Mouse (Mus musculus) left cerebral cortex, adult 2 months (tissue): Measurements from ENCODE around the gene Map6. TPM values are rescaled to one million over a fixed set of nuclear protein-coding genes. Genes with fewer than 3 reads are reported as not detected.
A peak's percentile ranks its signal among the peaks of the same experiment; 100 is the strongest.

ENCODE experiments used
- DNase-seq, 2 experiments: peaks; one replicate each; pipeline ENCODE4 v3.0.0; 2021 to 2022; ENCODE audit warnings: low spot score in 2 of 2, mixed read lengths in 1 of 2; ENCODE audit errors: extremely low spot score in 1 of 2
- H3K27ac ChIP-seq: fragments of 200-600 bp; 2 replicates; pipeline ENCODE4 v1.8.1; 2022
- H3K4me3 ChIP-seq: fragments of 200-600 bp; 2 replicates; pipeline ENCODE4 v1.8.1; 2022
- CTCF ChIP-seq: fragments of 200-600 bp; IDR thresholded peaks from 2 replicates; pipeline ENCODE4 v1.8.1; 2022; ENCODE audit warnings: antibody characterized with exemption, mild to moderate bottlenecking, moderate library complexity
- intact Hi-C: fragments of 180-260 bp; cut with DNase I; formaldehyde crosslinking; loops from one replicate; pipeline ENCODE4 v1.15.1; 2025
- total RNA-seq, 2 experiments: library from RNA; stranded (reverse); gene quantifications; 2 replicates each; pipeline ENCODE4 v1.2.3; 2021

Map6 gene
- total RNA-seq, 2 experiments from 2014 or later = 138 to 141 TPM

DNA sequence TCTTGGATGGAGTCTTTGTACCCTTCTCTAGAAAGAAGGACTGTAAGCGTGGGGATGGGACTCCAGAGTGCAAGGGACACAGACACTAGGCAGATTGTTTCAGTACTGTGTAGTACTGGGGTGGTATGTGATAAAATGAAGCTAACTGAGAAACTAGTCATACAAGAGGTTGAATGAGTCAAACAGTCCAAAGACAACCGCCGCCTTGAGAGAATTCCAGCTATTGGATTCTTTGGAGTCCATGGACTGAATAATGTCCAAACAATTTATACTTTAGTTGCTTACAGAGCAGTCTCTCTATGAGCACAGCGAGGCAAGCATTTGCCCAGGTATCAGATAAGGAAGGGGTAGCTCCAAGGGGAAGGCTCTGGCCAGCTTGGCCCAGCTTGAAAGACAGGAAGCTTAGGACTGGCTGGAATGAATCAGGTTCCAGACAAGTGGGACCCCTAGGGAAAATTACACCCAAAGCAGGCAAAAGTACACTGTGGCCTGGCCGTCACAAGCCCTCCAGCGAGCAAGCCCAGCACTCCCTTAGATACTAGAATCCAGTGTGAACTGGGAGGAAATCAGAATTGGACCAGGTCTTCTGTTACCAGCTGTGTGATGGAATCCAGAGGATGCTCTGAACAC, 55.6 kb downstream of the Map6 start:
- no peak for TF ChIP-seq CTCF
- Histone ChIP-seq H3K4me3 (no peak overlapping the region), H3K27ac (no peak overlapping the region)
- no peak for DNase-seq
- intact Hi-C loops = no loop called here

DNA sequence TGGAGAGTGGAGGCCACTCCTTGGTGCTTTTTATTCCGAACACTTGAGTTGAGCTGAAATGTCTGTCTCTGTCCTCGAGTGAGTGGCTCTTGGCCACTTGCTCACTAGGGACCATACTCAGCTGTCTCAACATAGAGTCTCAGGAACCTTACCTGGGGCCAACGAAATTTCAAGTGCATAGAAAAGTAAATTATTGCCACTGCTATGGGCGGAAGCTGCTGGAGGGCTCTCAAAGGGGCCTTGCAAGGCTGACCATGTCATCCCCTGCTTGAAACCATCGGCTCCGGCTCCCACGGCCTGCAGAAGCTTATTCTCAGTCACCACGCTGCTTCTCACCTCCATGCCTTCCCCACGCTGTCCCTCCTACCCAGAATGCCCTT, 56.1 kb downstream of the Map6 start:
- TF ChIP-seq CTCF = no peak
- Histone ChIP-seq H3K27ac (no peak overlapping the region), H3K4me3 (no peak overlapping the region)
- intact Hi-C loops = no loop called here
- no peak for DNase-seq

DNA sequence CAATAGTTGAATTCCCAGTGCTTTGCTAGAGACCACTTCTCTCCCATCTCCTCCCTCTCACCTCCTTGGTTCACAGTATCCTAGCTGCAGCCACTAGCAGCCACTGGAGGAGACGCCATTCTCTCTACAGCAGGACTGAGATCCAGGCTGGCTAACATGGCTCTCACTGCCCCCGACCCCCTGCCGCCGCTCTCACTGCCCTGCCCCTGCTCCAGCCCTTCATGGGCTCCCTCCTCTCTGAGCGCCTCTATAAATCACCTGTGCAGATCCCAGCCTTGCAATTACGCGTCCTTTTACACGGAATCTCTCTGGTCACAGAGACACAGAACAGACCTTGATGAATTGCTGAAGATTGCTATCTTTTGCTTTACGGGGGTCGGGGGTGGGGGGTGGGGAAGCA, 57.6 kb downstream of the Map6 start:
- no peak for DNase-seq
- TF ChIP-seq CTCF = no peak
- no peak overlapping the region for H3K4me3 ChIP-seq
- intact Hi-C loops = no loop called here
- H3K27ac ChIP-seq = no peak overlapping the region

DNA sequence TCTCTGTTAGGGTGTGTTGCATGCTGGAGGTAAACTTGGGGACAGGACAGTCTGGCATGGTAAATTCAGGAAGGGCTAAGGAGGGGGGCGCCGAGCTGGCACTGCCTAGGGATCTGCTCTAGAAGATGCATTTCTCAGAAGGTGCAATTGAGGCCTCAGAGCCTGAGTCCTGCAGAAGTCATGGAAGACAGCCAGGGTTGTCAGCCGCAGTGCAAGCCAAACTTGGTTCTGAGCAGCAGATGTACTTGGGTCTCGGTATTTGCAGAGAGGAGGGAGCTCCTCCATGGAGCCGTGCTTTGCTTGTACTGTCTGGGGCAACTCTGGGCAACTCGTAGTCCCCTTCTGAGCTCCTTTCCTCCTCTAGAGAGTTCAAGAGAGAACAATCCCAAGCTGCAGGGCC, 58.9 kb downstream of the Map6 start:
- no peak overlapping the region for H3K4me3 ChIP-seq
- TF ChIP-seq CTCF = no peak
- DNase-seq = no peak
- no peak overlapping the region for H3K27ac ChIP-seq
- intact Hi-C loops = no loop called here

GRCm38 (mm10) chr7:99328847-99329246, 61.6 kb downstream of the Map6 start:
- Histone ChIP-seq H3K4me3 (no peak overlapping the region), H3K27ac (no peak overlapping the region)
- no peak for TF ChIP-seq CTCF
- DNase-seq = no peak
- intact Hi-C loops = no loop called here

- TF ChIP-seq CTCF = no peak
- H3K4me3 ChIP-seq = no peak overlapping the region
- intact Hi-C loops = loop anchor here (5.0 kb wide), 1 partner anchor 122 kb away; no protein-coding TSS in a partner anchor
- DNase-seq = no peak
- no peak overlapping the region for H3K27ac ChIP-seq
Observed at GRCm38 (mm10) chr7:99330012-99330411, 62.8 kb downstream of the Map6 start.

DNA sequence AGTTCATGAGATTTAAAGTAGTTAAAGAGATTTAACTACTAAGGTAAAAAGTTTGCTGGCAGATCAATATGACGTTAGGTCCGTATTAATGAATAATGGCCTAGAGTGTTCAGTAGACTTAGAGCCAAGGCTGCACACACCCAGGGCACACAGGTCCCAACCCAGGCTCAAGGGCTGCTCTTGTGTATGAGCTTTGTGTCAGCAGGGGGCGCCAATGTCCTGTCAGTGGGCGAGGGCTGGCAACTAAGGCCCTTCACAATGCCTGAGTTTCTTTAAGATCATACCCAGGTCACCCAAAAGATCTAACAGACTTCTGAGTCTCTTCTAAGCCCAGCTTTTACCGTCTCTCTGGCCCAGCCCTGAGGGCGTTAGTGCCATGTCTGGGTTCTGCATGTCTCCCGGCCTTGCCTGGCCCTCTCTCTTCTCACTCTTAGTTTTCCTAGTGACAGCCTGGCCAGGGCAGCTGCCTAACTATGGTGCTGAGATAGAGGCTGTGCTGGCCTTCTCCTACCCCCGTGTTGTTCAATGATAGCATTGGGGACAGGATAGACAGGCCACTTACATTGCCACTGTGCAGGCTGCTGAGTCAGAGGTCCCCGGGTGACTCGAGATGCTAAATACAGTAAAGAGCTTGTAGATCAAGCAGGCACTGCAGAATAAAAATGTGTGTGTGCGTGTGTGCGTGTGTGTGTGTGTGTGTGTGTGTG, 65.7 kb downstream of the Map6 start:
- TF ChIP-seq CTCF = peak; percentile 83
- Histone ChIP-seq H3K4me3 (no peak overlapping the region), H3K27ac (no peak overlapping the region)
- DNase-seq = peak; percentile 57 to 73
- intact Hi-C loops = loop anchor here (1.0 to 5.0 kb wide), 2 partner anchors 32 to 119 kb away; no protein-coding TSS in a partner anchor

- Histone ChIP-seq H3K27ac (no peak overlapping the region), H3K4me3 (no peak overlapping the region)
- TF ChIP-seq CTCF = no peak
- intact Hi-C loops = no loop called here
- no peak for DNase-seq
Observed at GRCm38 (mm10) chr7:99340736-99341135, 73.5 kb downstream of the Map6 start.

DNA sequence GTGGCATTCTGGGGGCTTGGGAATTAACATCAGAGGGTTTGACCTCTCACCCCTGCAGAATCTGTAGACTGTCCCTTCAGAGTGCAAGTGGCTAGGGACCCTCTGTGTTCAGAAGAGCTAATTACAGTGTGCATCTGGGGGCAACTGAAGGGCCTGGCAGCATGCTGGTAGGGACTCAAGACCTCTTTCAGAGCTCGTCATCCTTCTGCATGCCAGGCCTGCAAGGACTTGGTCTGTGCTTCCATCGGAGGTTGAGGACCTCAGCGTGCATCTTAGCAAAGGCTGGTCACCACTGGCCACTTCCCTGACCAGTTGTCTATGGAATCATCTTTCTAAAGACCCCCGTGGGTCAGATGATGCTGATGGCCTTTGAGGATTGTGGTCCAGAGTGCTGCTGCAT, 76.3 kb downstream of the Map6 start:
- no peak overlapping the region for H3K27ac ChIP-seq
- TF ChIP-seq CTCF = no peak
- intact Hi-C loops = no loop called here
- DNase-seq = no peak
- H3K4me3 ChIP-seq = no peak overlapping the region

DNA sequence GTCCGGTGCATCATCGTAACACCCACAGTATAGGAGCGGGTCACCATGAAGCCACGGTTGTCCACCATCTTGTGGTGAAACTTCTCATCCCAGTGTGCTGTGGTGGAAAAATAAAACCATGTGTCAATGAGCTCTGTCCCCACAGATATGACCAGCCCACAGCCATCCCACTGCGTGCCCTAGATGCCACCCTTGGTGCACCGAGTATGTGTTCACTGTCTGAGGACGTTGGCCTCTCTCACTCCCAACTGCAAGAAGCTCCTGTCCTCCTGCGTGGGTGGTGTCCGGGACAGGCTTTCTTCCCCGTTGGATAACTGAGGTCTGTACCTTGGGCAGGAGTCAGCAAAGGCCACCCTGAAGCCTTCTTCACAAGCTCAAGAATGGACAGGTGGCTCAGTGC, 80.0 kb downstream of the Map6 start:
- intact Hi-C loops = no loop called here
- H3K27ac ChIP-seq = no peak overlapping the region
- no peak overlapping the region for H3K4me3 ChIP-seq
- TF ChIP-seq CTCF = no peak
- no peak for DNase-seq

DNA sequence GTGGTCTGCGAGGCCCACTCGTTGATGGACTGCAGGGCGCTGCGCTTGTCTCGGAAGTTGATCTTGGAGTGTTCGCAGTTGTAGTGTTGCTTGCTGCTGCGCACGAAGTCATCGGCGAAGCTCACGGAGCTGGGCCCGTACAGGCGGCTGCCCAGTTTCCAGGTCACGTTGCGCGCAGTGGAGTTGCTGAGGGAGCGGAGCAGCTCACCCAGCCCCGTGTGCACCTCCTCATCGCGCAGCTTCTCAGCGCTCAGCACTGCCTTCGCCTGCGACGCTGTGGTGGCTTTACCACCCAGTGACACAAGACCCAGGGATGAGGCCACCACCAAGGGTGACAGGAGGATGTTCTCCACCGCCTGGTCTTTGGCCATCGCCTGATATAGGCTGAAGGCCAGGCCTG, 81.6 kb downstream of the Map6 start:
- intact Hi-C loops = no loop called here
- no peak overlapping the region for H3K4me3 ChIP-seq
- no peak for TF ChIP-seq CTCF
- no peak overlapping the region for H3K27ac ChIP-seq
- no peak for DNase-seq

DNA sequence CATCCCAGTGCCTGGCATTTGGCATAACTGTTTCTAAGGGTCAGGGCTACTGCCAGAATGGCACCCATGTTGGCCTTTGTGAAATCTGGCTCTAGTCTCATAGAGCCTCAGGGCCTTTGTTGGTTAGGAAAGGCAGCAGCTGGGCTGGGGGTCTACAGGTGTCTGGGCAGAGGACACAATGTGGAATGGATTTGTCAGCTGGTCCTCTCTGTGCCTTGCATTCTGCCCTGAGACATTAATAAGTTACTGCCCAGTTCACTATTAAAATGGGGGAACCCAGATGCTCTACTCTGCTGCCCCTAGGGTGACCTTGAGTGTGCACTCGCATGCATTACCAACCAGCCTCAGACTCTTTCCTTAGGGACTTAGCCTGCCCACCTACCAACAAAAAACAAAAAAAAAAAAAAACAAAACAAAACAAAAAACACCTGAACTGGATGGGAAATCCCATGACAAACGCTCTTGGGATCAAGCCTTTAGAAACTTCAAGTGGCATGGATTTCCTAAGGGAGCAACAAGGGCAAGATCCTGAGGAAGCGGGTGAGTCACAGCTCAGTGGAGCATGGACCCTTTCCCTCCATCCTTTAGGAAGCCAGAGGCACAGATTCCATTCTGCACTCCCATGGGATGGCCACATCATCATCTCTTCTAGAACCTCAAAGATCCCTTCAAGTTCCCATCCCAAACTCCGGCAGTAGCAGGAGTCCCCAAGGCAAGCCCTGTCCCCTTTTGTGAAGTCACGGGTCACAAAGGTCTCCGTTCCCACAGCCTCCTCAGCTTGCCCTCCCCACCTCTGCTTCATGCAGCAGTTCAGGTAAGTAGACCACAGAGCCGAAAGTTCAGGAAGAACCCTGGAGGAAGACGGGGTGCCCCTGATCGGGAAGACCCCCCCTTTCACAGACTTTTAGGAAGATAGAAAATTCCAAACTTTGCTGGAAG, 82.8 kb downstream of the Map6 start:
- no peak overlapping the region for H3K4me3 ChIP-seq
- intact Hi-C loops = loop anchor here (1.0 kb wide), 1 partner anchor 44 kb away; no protein-coding TSS in a partner anchor
- no peak for DNase-seq

More for the DNA sequence above, 82.8 kb downstream of the Map6 start:
- TF ChIP-seq CTCF = no peak
- no peak overlapping the region for H3K27ac ChIP-seq
